Mouse (Mus musculus) lung, adult 2 months (tissue): ENCODE data around the gene Tctn3. TPM values are rescaled to one million over a fixed set of nuclear protein-coding genes. Genes with fewer than 3 reads are reported as not detected.
"Not testable (repeated sequence)": the region's sequence is repeated elsewhere in the genome, so short reads cannot be mapped to it uniquely, and the experiment has no call there.

Source experiments
- DNase-seq: peaks from one replicate; pipeline ENCODE4 v3.0.0; 2022
- H3K4me1 ChIP-seq: fragments of 200-500 bp; 2 replicates; pipeline ENCODE4 v1.6.1; 2011; ENCODE audit warnings: low read length; ENCODE audit not compliant: control insufficient read depth, insufficient read depth
- H3K4me3 ChIP-seq: fragments of 200-500 bp; replicated peaks from 2 replicates; pipeline ENCODE3; 2011; ENCODE audit warnings: low read depth, mild to moderate bottlenecking, control low read depth, low read length; ENCODE audit errors: extremely low read depth
- CTCF ChIP-seq: fragments of 200-500 bp; IDR thresholded peaks from 2 replicates; pipeline ENCODE4 v1.5.1; 2011; ENCODE audit warnings: mild to moderate bottlenecking, low read length, control low read depth; ENCODE audit not compliant: insufficient read depth
- POLR2A ChIP-seq: fragments of 200-500 bp; IDR thresholded peaks from 2 replicates; pipeline ENCODE4 v1.6.1; 2011; ENCODE audit warnings: low read depth, mild to moderate bottlenecking, control low read depth, low read length, borderline replicate concordance; ENCODE audit errors: extremely low read depth
- WGBS: fragments of 180-500 bp; shearing (Covaris S2); methylation state at CpG from one replicate; pipeline ENCODE4 v1.1.7; 2018; 5-methylcytosine and 5-hydroxymethylcytosine counted together
- polyA plus RNA-seq: library from polyadenylated mRNA; depleted of rRNA; stranded (reverse); fragments of >200 nt; gene quantifications from 2 replicates; pipeline ENCODE4 v1.2.3, GENCODE M21; 2012

Gene Tctn3
- polyA plus RNA-seq, 1 experiment = 12.1 TPM

DNA sequence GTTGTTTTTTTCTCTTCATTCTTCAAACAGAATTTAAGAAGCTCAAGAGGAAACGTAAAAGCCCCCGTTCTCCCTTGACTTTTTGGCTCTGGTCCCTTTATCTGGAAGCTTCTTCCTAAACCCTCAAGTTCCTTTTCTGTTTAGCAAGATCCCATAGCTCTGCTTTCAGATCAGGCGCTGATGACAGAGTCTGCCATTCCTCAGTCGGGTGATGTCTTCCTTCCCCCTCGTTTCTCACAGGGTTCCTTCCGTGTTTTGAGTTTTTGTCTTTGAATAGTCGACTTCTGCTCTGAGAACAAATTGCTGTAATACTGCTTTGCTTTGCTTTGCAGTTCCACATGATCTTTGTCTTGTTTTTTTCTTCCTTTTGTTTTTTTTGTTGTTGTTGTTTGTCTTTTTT is 18.6 kb upstream of the Tctn3 start:
- Histone ChIP-seq H3K4me3 (no peak overlapping the region), H3K4me1 (0 out of 2 replicates have a peak, but pooled peaks cover 2% of the 10 kb centered on the region)
- TF ChIP-seq CTCF (no peak), POLR2A (no peak)

DNA sequence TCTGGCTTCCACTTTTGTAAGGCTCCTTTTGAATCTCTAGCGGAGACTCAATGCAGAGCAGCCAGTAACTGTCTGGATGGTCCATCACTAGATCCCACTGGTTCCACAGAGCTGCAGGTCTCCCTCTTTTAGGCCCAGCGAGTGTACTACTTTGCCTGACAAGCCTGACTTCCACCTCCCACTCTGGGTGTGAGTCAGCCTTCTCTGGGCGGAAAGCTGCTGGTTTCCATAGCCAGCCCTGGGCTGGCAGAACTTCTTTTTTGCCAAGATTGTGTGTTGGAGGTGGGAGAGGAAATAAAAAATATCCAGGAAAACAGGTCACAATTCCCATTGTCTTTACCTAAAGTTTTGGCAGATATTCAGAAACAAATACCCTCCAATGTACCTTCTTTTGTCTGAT is 18.1 kb upstream of the Tctn3 start:
- Histone ChIP-seq H3K4me1 (0 out of 2 replicates have a peak, but pooled peaks cover 2% of the 10 kb centered on the region), H3K4me3 (no peak overlapping the region)
- whole genome bisulfite sequencing = 81% methylated on average over 3 of the region's 3 CpGs
- TF ChIP-seq POLR2A (no peak), CTCF (no peak)
- DNase-seq = no peak

More for the DNA sequence above, 18.6 kb upstream of the Tctn3 start:
- 58% methylated on average over 7 of the region's 7 CpGs for WGBS
- no peak for DNase-seq

DNA sequence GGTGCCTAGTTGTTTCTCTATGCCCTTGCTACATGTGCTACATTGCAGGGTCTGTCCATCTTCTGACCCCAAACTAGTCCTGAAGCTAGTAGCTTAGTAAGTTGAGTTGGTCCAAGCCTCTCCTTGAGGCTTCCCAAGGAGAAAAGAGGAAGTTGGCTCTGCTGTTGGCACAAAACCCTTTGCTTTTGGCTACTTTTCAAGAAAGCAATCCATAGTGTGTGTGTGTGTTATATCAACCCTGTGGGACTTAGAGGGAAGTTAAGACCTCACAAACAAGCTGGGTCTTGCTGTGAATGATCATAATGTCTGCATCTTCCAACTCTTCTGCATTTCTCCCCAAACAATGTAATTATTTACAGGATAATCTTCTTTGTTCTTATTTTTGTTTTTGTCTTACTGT is 16.9 kb upstream of the Tctn3 start:
- DNase-seq = no peak
- Histone ChIP-seq H3K4me3 (no peak overlapping the region), H3K4me1 (0 out of 2 replicates have a peak, but pooled peaks cover 2% of the 10 kb centered on the region)
- TF ChIP-seq POLR2A (no peak), CTCF (no peak)

DNA sequence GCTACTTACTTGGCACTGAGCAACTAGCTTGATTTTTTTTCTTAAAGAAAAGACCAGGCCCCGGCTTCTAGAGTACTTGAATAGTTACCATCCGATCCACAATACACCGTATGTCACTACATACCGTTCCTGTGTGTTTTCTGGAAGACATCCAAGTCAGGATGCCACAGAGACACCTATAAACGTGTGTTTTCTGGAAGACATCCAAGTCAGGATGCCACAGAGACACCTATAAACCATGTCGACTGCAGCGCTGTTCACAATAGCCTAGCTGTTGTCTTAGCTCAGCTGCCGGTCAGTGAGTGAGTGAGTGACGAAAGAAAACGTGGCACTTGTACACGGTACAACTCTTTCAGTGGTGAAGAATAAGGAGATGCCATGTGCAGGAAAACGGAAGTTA is 13.9 kb upstream of the Tctn3 start:
- no peak for TF ChIP-seq CTCF
- WGBS = 49% methylated on average over 12 of the region's 12 CpGs
- no peak overlapping the region for H3K4me3 ChIP-seq
- no peak for DNase-seq
- H3K4me1 ChIP-seq = no peaks in the 10 kb centered on the region

DNA sequence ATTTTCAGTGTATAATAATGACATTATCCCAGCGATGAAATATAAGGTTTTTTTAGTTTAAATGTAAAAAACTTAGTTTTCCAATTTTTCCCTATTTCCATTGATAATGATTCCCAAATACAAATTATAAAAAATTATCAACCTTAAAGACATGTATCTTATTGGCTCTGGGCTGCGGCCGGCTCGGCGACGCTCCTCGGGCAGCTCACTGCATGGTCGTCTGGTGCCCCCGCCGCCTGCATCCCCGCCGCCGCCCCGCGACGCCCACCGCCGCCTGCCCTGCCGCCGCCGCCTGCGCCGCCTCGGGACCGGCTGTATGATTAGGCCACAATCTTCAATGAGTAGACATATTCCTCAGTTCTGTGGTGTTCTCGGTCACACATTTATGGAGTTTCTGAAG is 9.6 kb upstream of the Tctn3 start:
- H3K4me3 ChIP-seq, H3K4me1 ChIP-seq, DNase-seq: not testable (repeated sequence)
- 75% methylated on average over 15 of the region's 26 CpGs for WGBS

GRCm38 (mm10) chr19:40616021-40616420 is 4.0 kb upstream of the Tctn3 start:
- H3K4me1 ChIP-seq = no peaks in the 10 kb centered on the region
- no peak for TF ChIP-seq POLR2A
- no peak for TF ChIP-seq CTCF
- DNase-seq = no peak
- WGBS = 67% methylated on average over 7 of the region's 7 CpGs
- H3K4me3 ChIP-seq = no peak overlapping the region

- no peak overlapping the region for H3K4me3 ChIP-seq
- no peak for DNase-seq
- TF ChIP-seq POLR2A (no peak), CTCF (no peak)
- WGBS = 61% methylated on average over 7 of the region's 7 CpGs
- no peaks in the 10 kb centered on the region for H3K4me1 ChIP-seq
Observed at GRCm38 (mm10) chr19:40614811-40615210, 2.8 kb upstream of the Tctn3 start.

- Histone ChIP-seq H3K4me1 (no peaks in the 10 kb centered on the region), H3K4me3 (no peak overlapping the region)
- WGBS = 93% methylated on average over 6 of the region's 6 CpGs
- DNase-seq = no peak
- TF ChIP-seq POLR2A (no peak), CTCF (no peak)
Observed at GRCm38 (mm10) chr19:40607676-40608075, 4.4 kb downstream of the Tctn3 start.

- 87% methylated on average over 9 of the region's 9 CpGs for WGBS
- TF ChIP-seq CTCF (no peak), POLR2A (no peak)
- DNase-seq = no peak
- H3K4me3 ChIP-seq = no peak overlapping the region
- H3K4me1 ChIP-seq = no peaks in the 10 kb centered on the region
Observed at GRCm38 (mm10) chr19:40605189-40605588, 6.8 kb downstream of the Tctn3 start.

- TF ChIP-seq CTCF (no peak), POLR2A (no peak)
- no peak for DNase-seq
- Histone ChIP-seq H3K4me3 (no peak overlapping the region), H3K4me1 (no peaks in the 10 kb centered on the region)
- 92% methylated on average over 3 of the region's 3 CpGs for WGBS
Observed at GRCm38 (mm10) chr19:40601870-40602269, 10.2 kb downstream of the Tctn3 start.

DNA sequence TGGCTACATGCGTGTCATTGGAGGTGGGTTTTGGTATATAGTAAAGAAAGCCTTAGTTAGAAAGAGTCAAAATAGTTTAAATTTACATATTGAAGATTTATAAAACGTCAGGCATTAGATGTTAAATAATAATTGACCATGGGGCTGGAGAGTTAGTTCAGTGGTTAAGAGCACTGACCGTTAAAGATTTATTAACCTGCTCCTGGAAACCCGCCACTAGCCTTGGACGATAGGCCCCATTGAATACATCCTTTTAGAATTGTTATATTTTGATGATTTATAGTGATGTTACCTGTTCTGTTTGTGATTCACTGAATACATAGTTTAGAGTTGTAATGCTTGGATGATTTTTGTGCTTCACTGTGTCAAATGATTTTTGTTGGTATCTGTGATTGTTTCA is 11.2 kb downstream of the Tctn3 start:
- not testable (repeated sequence) for H3K4me1 ChIP-seq, DNase-seq, H3K4me3 ChIP-seq
- 89% methylated on average over 5 of the region's 5 CpGs for WGBS
